Mouse (Mus musculus) gastrocnemius, postnatal 25 days (tissue): ENCODE measurements around the gene Actl7b. TPM values are rescaled to one million over a fixed set of nuclear protein-coding genes. Genes with fewer than 3 reads are reported as not detected.

Experiments used
- DNase-seq: peaks from one replicate; pipeline ENCODE4 v3.0.0; 2022
- total RNA-seq, 2 experiments: library from RNA; stranded (reverse); gene quantifications; 1 replicate in 1 of 2; 2 replicates in 1 of 2; pipeline ENCODE4 v1.2.3; 2021

The Actl7b gene
- total RNA-seq, 2 experiments from 2014 or later: not detected

GRCm38 (mm10) chr4:56702234-56702633 is 39.0 kb downstream of the Actl7b start:
- peak; percentile 15 for DNase-seq

- DNase-seq: no peak
Observed at GRCm38 (mm10) chr4:56698671-56699070, 42.6 kb downstream of the Actl7b start.

- DNase-seq: no peak
Observed at GRCm38 (mm10) chr4:56696401-56696800, 44.8 kb downstream of the Actl7b start.

Other genes starting within 250 kb of the Actl7b start
- not detected for gene Gm26657, start 1.4 kb downstream of the Actl7b start, total RNA-seq
- not detected for gene Actl7a, start 2.0 kb upstream of the Actl7b start, total RNA-seq
- 10 to 100 TPM; 19.4 to 20.5 TPM for gene Elp1, start 60.9 kb upstream of the Actl7b start, total RNA-seq
- gene Fam206a, start 60.9 kb upstream of the Actl7b start, total RNA-seq: 1 to 10 TPM; 1.7 TPM
- 10 to 100 TPM in 1 of 2 experiments, 1 to 10 TPM in 1; 9.9 to 11.7 TPM for gene Ctnnal1, start 123.7 kb upstream of the Actl7b start, total RNA-seq
- 10 to 100 TPM; 17.1 to 19.2 TPM for gene Tmem245, start 206.0 kb upstream of the Actl7b start, total RNA-seq
- gene Frrs1l, start 248.9 kb upstream of the Actl7b start, total RNA-seq: not detected